Mouse (Mus musculus) spleen, postnatal 10 days (tissue): ENCODE data around the gene Cdh22.

Experiments used
- DNase-seq, 2 experiments: peaks; one replicate each; pipeline ENCODE4 v3.0.0; 2021 to 2022; ENCODE audit warnings: low spot score in 2 of 2

The Cdh22 gene

GRCm38 (mm10) chr2:165157900-165158299, 76.8 kb downstream of the Cdh22 start:
- DNase-seq = no peak

GRCm38 (mm10) chr2:165153006-165153405, 81.6 kb downstream of the Cdh22 start:
- no peak for DNase-seq

GRCm38 (mm10) chr2:165149741-165150140, 84.9 kb downstream of the Cdh22 start:
- no peak for DNase-seq

GRCm38 (mm10) chr2:165145821-165146220, 88.8 kb downstream of the Cdh22 start:
- DNase-seq = no peak

- no peak for DNase-seq
These were observed 91.2 kb downstream of the Cdh22 start for GRCm38 (mm10) chr2:165143487-165143886.

- no peak for DNase-seq
These were observed 98.6 kb downstream of the Cdh22 start for GRCm38 (mm10) chr2:165136049-165136448.

GRCm38 (mm10) chr2:165133566-165133965, 101.1 kb downstream of the Cdh22 start:
- no peak for DNase-seq

- no peak for DNase-seq
These were observed 103.2 kb downstream of the Cdh22 start for GRCm38 (mm10) chr2:165131428-165131827.

- no peak for DNase-seq
These were observed 105.5 kb downstream of the Cdh22 start for GRCm38 (mm10) chr2:165129189-165129588.

GRCm38 (mm10) chr2:165126896-165127562, 107.6 kb downstream of the Cdh22 start:
- DNase-seq = no peak

GRCm38 (mm10) chr2:165121206-165121840, 113.3 kb downstream of the Cdh22 start:
- no peak for DNase-seq

GRCm38 (mm10) chr2:165120765-165121164, 113.9 kb downstream of the Cdh22 start:
- DNase-seq = no peak

GRCm38 (mm10) chr2:165113733-165114132, 120.9 kb downstream of the Cdh22 start:
- no peak for DNase-seq

GRCm38 (mm10) chr2:165112149-165112548, 122.5 kb downstream of the Cdh22 start:
- peak; percentile 66 to 89 for DNase-seq

- DNase-seq = no peak
These were observed 128.1 kb downstream of the Cdh22 start for GRCm38 (mm10) chr2:165106585-165106984.

GRCm38 (mm10) chr2:165105513-165106079, 129.1 kb downstream of the Cdh22 start:
- no peak for DNase-seq

- no peak for DNase-seq
These were observed 131.7 kb downstream of the Cdh22 start for GRCm38 (mm10) chr2:165102920-165103319.

GRCm38 (mm10) chr2:165100749-165101148, 133.9 kb downstream of the Cdh22 start:
- DNase-seq = no peak

- DNase-seq = no peak
These were observed 135.8 kb downstream of the Cdh22 start for GRCm38 (mm10) chr2:165098861-165099260.

- DNase-seq = no peak
These were observed 138.3 kb downstream of the Cdh22 start for GRCm38 (mm10) chr2:165096367-165096766.

GRCm38 (mm10) chr2:165092393-165092792, 142.3 kb downstream of the Cdh22 start:
- DNase-seq = no peak

GRCm38 (mm10) chr2:165091433-165091965, 143.2 kb downstream of the Cdh22 start:
- DNase-seq = no peak

- DNase-seq = no peak
These were observed 144.0 kb downstream of the Cdh22 start, which contains the start of gene 1700025C18Rik for GRCm38 (mm10) chr2:165090650-165091049. Gene 1700025C18Rik, minus strand, starts transcription at chr2:165090750.
